Mouse (Mus musculus) ES-Bruce4 (cell line): ENCODE results near the gene Cacng2.

Experiments used
- CTCF ChIP-seq: IDR thresholded peaks from one replicate; pipeline ENCODE4 v1.8.1; 2011; ENCODE audit warnings: low read depth, low read length
- POLR2A ChIP-seq: IDR thresholded peaks from one replicate; pipeline ENCODE4 v1.8.1; 2011; ENCODE audit warnings: low read length; ENCODE audit not compliant: insufficient read depth

DNA sequence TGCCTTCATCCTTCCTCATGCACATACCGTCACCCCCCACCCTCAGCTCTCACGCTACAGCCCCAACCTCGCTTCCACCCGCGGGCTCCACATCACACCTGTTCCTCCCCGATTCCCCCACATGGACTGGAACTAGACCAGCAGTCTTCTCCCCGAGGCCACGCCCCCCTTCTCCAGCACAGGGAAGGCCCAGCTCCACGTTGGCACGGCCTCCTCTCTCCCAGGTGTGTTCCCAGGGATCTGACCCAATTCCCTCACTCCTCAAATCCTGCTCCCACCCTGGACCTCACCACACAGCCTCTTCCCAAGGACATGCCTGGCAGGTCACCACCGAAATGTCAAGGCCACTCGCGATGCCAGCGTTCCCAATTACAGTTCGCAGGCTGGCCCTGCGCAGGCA lies 23.8 kb downstream of the Cacng2 start:
- no peak for TF ChIP-seq CTCF
- TF ChIP-seq POLR2A: no peak
